Mouse (Mus musculus): ENCODE data around the gene Nkx2-4. TPM values are rescaled to one million over a fixed set of nuclear protein-coding genes. Genes with fewer than 3 reads are reported as not detected.

The Nkx2-4 gene
- polyA plus RNA-seq, 1 experiment from 2014 or later: 0.25 TPM

DNA sequence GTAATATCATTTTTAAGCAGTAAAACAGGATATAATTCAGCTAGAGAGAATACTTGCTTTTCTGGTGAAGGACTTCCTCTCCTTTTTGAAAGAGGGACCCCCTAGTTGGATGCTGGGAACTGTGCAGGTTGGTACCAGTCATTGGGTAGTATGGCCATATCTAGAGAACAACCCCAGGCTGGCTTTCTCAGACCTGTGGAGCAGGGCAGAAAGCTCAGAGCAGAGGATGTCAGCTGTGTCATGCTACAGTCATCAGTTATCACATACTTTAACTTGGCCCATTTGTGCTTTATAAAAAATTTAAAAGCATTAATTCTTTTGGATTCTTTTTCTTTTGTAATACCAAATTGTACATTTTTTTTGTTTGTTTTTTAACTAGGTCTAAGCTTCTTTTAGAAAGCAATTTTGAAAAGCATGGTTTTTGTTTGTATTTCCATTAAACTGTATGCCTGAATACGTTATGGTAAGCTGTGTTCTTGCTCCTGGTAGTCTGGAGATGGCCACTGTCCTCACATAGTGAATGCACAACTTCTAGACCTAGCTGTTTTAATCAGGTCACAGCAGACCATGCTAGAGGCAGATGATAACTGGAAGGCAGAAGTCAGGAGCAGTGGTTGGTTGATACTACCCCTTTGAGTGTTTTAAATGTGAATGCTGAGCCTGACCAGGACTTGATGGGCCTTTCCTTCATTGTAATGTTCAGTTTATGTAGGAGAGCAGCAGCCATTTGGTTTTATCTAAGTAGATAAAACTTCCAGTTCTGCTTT lies 17.6 kb downstream of the Nkx2-4 start:
- WGBS: 88% methylated on average over 1 of the region's 1 CpGs
- no peak for DNase-seq (ENCODE audit: low spot score)
- Histone ChIP-seq H3K9me3 (no peaks in the 10 kb centered on the region), H3K4me3 (no peak overlapping the region), H3K4me1 (no peaks in the 10 kb centered on the region), H3K36me3 (replicated peaks) (peaks cover 64% of the 10 kb centered on the region), H3K27ac (replicated peaks) (no peak overlapping the region), H3K27me3 (replicated peaks; ENCODE audit: low read depth, poor library complexity, severe bottlenecking) (no peaks in the 10 kb centered on the region)

DNA sequence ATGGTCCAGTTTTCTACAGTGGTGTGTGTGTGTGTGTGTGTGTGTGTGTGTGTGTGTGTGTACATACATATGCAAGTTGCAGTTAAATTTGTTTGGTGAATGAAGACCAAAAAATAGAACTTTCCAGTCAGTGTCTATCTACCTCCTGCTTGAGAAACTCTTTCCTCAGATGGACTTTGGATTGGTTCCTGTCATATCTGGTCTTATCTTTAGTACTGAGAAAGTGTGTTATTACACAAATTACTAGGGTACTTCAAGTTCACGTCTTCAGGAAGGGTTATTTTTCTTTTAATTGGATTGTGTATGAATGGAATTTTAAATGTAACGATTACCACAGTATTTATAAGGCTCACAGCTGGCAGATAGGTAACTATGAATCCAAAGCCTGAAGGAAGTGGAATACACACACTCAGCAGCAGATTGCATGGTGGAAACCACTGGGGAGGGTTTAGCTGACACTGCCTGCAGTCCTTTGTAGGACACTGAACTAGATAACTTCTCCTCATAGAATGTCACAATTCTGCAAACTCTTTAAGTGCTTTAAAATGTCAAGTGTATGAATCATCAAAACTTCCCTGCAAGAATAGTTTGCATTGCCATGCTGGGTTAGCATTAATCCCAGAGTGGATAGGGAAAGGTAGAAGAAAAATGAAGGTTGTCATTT lies 31.9 kb downstream of the Nkx2-4 start:
- no peak overlapping the region for H3K4me3 ChIP-seq

DNA sequence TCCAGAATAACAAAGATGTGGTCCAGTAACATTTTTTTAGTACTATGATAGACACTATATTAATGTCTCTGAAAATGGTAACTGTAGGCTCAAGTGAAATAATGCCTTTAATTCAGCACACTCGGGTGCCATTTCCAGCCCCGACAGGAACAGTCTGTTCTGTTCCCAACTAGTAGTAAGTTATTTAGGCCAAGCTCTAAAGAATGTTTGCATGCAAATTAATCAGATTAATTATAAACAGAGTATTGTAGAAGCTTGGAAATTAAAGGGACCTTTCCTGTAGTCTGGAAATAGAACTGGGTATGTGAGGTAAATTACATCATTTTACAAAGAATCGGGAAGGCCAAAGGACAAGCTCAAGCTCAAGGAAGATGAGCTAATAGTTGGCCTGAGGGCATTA lies 38.2 kb downstream of the Nkx2-4 start:
- peaks cover 83% of the 10 kb centered on the region for H3K36me3 ChIP-seq (replicated peaks)
- no peak overlapping the region for H3K27ac ChIP-seq (replicated peaks)
- WGBS: 92% methylated on average over 3 of the region's 3 CpGs
- H3K27me3 ChIP-seq (replicated peaks; ENCODE audit: low read depth, poor library complexity, severe bottlenecking): no peaks in the 10 kb centered on the region
- DNase-seq (ENCODE audit: low spot score): no peak
- no peak overlapping the region for H3K4me3 ChIP-seq
- H3K4me1 ChIP-seq: no peaks in the 10 kb centered on the region
- H3K9me3 ChIP-seq: no peaks in the 10 kb centered on the region

More for the DNA sequence above, 31.9 kb downstream of the Nkx2-4 start:
- WGBS: 92% methylated on average over 2 of the region's 2 CpGs
- Histone ChIP-seq H3K36me3 (replicated peaks) (peaks cover 81% of the 10 kb centered on the region), H3K9me3 (no peaks in the 10 kb centered on the region), H3K27ac (replicated peaks) (no peak overlapping the region), H3K4me1 (no peaks in the 10 kb centered on the region), H3K27me3 (replicated peaks; ENCODE audit: low read depth, poor library complexity, severe bottlenecking) (no peaks in the 10 kb centered on the region)
- DNase-seq (ENCODE audit: low spot score): no peak

DNA sequence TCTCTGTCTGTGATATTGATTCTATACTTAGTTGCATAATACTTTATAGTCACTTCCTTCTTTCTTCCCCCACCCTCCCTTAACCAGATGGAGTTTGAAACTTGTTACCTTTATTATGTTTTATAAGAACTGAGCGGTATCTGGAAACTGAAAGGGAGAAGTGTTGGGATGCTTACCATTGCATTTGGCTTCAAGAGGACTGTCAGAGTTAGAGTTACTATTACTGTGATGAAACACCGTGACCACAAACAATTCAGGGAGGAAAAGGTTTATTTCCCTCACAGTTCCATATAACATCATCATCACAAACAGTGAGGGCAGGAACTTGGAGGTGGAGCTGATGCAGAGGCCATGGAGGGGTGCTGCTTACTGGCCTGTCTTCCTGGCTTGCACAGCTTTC lies 49.4 kb downstream of the Nkx2-4 start:
- Histone ChIP-seq H3K27ac (replicated peaks) (no peak overlapping the region), H3K4me1 (no peaks in the 10 kb centered on the region), H3K4me3 (no peak overlapping the region), H3K36me3 (replicated peaks) (peaks cover 87% of the 10 kb centered on the region), H3K27me3 (replicated peaks; ENCODE audit: low read depth, poor library complexity, severe bottlenecking) (no peaks in the 10 kb centered on the region), H3K9me3 (no peaks in the 10 kb centered on the region)
- no peak for DNase-seq (ENCODE audit: low spot score)
- WGBS: 89% methylated on average over 2 of the region's 2 CpGs

Other genes with a start within 250 kb of the Nkx2-4 start
- gene Kiz, start 229.6 kb downstream of the Nkx2-4 start, polyA plus RNA-seq (2016; fragmentation: Nextera tagmentation; extraction: Ambion mirVana): 23.4 and 25.2 TPM in 2 replicates
- 89.4 and 89.7 TPM in 2 replicates for gene Xrn2, start 72.4 kb downstream of the Nkx2-4 start, polyA plus RNA-seq (2016; fragmentation: Nextera tagmentation; extraction: Ambion mirVana)
- 1.2 and 2.8 TPM in 2 replicates for gene Nkx2-2, start 108.8 kb upstream of the Nkx2-4 start, polyA plus RNA-seq (2016; fragmentation: Nextera tagmentation; extraction: Ambion mirVana)

All from embryonic facial prominence, embryonic 10.5 days (tissue).